ENCODE assay signal across 8 mouse cellular contexts in the genomic region with DNA sequence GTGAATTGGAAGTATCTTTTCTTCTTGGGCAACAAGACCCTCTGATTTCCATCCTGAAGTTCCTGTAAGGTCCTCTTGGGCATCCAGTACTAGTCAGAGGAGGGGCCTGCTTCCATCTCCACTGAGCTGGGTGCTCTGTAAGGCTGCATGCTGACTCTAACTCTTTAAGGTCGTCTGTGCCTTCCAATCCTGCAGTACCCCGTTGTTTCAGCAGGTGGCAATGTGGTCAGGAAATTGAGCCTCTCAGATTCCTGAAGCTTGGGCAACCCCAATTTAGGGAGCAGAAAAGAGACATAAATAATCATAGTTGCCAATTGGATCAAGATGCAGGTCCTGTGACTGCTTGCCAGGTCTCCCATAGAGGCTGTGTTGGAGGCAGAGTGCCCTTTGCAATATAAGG. TPM values are rescaled to one million over a fixed set of nuclear protein-coding genes. Genes with fewer than 3 reads are reported as not detected.
DNase-seq lines count a peak whose midpoint lies in the region; ATAC-seq and TF ChIP-seq lines count a peak whose summit lies in the region.

No protein-coding gene starts in this region.

- TF ChIP-seq CTCF in lung, postnatal 0 days (IDR thresholded peaks at IDR 0.05): peak; percentile 82

- no peak overlapping the region for H3K4me3 ChIP-seq in lung, postnatal 0 days (ENCODE audit: low read depth, low read length)

- peak; percentile 78 for DNase-seq in ZHBTc4 (ENCODE audit: low read depth, low spot score)
- DNase-seq in embryo, embryonic 10 days (ENCODE audit: low spot score): peak; percentile 84
- DNase-seq in heart, postnatal 10 days: peak; percentile 56 to 81
- peak; percentile 82 for DNase-seq in layer of hippocampus, adult 11-12 months (ENCODE audit: low spot score)
- DNase-seq in lung, postnatal 0 days (ENCODE audit: low spot score): peak; percentile 54
- peak; percentile 88 for DNase-seq in retina, embryonic 14.5 days (ENCODE audit: low spot score)
- peak; percentile 27 for DNase-seq in yolk sac, embryonic 10.5 days (ENCODE audit: low spot score)

- no peaks in the 10 kb centered on the region for H3K36me3 ChIP-seq in lung, postnatal 0 days (ENCODE audit: insufficient read depth, low read length)

- ATAC-seq in CD4-positive, CD25-positive, alpha-beta regulatory T cell, adult 4 months: peak; percentile 71
- ATAC-seq in lung, postnatal 0 days: peak; percentile 54

- H3K9me3 ChIP-seq in lung, postnatal 0 days (ENCODE audit: low read length): no peaks in the 10 kb centered on the region

- no peak overlapping the region for H3K4me2 ChIP-seq in lung, postnatal 0 days (replicated peaks; ENCODE audit: low read depth, low read length)

- H3K4me1 ChIP-seq in lung, postnatal 0 days (ENCODE audit: insufficient read depth, low read depth, low read length): no peaks in the 10 kb centered on the region

- H3K9ac ChIP-seq in lung, postnatal 0 days (replicated peaks; ENCODE audit: low read depth): no peak overlapping the region

- H3K27ac ChIP-seq in lung, postnatal 0 days (ENCODE audit: low read length): no peak overlapping the region

- no peak for TF ChIP-seq EP300 in lung, postnatal 0 days (IDR thresholded peaks at IDR 0.05)

- 2% methylated on average over 2 of the region's 2 CpGs for WGBS in lung, postnatal 0 days

- H3K27me3 ChIP-seq in lung, postnatal 0 days (replicated peaks; ENCODE audit: insufficient read depth, low read length): no peaks in the 10 kb centered on the region

- intact Hi-C loops in heart, postnatal 10 days (cut with DNase I): loop anchor here (5.0 kb wide), 1 partner anchor 80 kb away; no protein-coding TSS in a partner anchor

RNA-seq across cellular contexts. Expression of gene Cdca7l, which starts 31.5 kb away (rescaled TPM):
- 10 to 100 TPM; 32.9 to 35.5 TPM for polyA plus RNA-seq in CD4-positive, CD25-positive, alpha-beta regulatory T cell, adult 4 months (2017; shearing (Covaris generic))
- 1 to 10 TPM; 2.1 to 2.2 TPM for total RNA-seq in heart, postnatal 10 days (2021)
- polyA plus RNA-seq in lung, postnatal 0 days (2015; fragmentation: Nextera tagmentation; extraction: Ambion mirVana): 6.7 and 8.8 TPM in 2 replicates

Comparison
In these comparisons a context has a peak if more than half of its experiments do, and no peak if none do; other contexts are left out.
1. DNase-seq: peak in every context shown above with its lines; median percentile 88 in retina, embryonic 14.5 days; 84 in embryo, embryonic 10 days; 82 in layer of hippocampus, adult 11-12 months; 78 in ZHBTc4; 68 in heart, postnatal 10 days; 54 in lung, postnatal 0 days; 27 in yolk sac, embryonic 10.5 days.